Mouse (Mus musculus) stomach, postnatal 0 days (tissue): ENCODE measurements around the gene Ap4b1. TPM values are rescaled to one million over a fixed set of nuclear protein-coding genes. Genes with fewer than 3 reads are reported as not detected.
A peak's percentile ranks its signal among the peaks of the same experiment; 100 is the strongest.

Experiments
- ATAC-seq: fragments of 200-750 bp; cut with Nextera tagmentation; 2 replicates; pipeline ENCODE4 v1.8.0; 2017; ENCODE audit not compliant: low FRiP score, low TSS enrichment
- DNase-seq: peaks from one replicate; pipeline ENCODE4 v3.0.0-alpha.2; 2016; ENCODE audit warnings: low spot score
- H3K27ac ChIP-seq: fragments of 300-500 bp; sonication (generic); replicated peaks from 2 replicates; pipeline ENCODE4 v1.5.1; 2014; ENCODE audit warnings: mild to moderate bottlenecking, control low read depth
- H3K27me3 ChIP-seq: fragments of 300-500 bp; sonication (generic); 2 replicates; pipeline ENCODE4 v1.6.1; 2014; ENCODE audit warnings: low read length; ENCODE audit not compliant: control insufficient read depth, insufficient read depth
- H3K36me3 ChIP-seq: fragments of 300-500 bp; sonication (generic); 2 replicates; pipeline ENCODE4 v1.6.1; 2014; ENCODE audit warnings: low read length, mixed read lengths; ENCODE audit not compliant: control insufficient read depth, insufficient read depth
- H3K4me1 ChIP-seq: fragments of 300-500 bp; sonication (generic); replicated peaks from 2 replicates; pipeline ENCODE4 v1.6.1; 2014; ENCODE audit warnings: antibody characterized with exemption; ENCODE audit not compliant: control insufficient read depth, insufficient read depth
- H3K4me2 ChIP-seq: fragments of 300-500 bp; sonication (generic); replicated peaks from 2 replicates; pipeline ENCODE4 v1.6.1; 2014; ENCODE audit warnings: low read depth, mild to moderate bottlenecking, control low read depth, moderate library complexity
- H3K4me3 ChIP-seq: fragments of 300-500 bp; sonication (generic); 2 replicates; pipeline ENCODE4 v1.5.1; 2014; ENCODE audit warnings: low read depth, low read length, control low read depth
- H3K9ac ChIP-seq: fragments of 300-500 bp; sonication (generic); 2 replicates; pipeline ENCODE4 v1.6.1; 2014; ENCODE audit warnings: mild to moderate bottlenecking, low read length, control low read depth, mixed read lengths
- H3K9me3 ChIP-seq: fragments of 300-500 bp; sonication (generic); 2 replicates; pipeline ENCODE4 v1.6.1; 2016; ENCODE audit warnings: low read length; ENCODE audit not compliant: control insufficient read depth
- CTCF ChIP-seq: IDR thresholded peaks from 2 replicates; pipeline ENCODE4 v1.5.1; 2016; ENCODE audit warnings: antibody characterized with exemption, low read depth, mild to moderate bottlenecking, moderate library complexity
- EP300 ChIP-seq: optimal IDR thresholded peaks from 2 replicates; pipeline ENCODE3; 2016; ENCODE audit warnings: antibody characterized with exemption
- WGBS: fragments of 180-500 bp; shearing (Covaris S2); extraction: QIAGEN DNeasy Blood & Tissue Kit; methylation state at CpG from one replicate; pipeline ENCODE4 v1.1.7; 2014; 5-methylcytosine and 5-hydroxymethylcytosine counted together
- polyA plus RNA-seq: library from polyadenylated mRNA; unstranded; fragments of >200 nt; fragmentation: Nextera tagmentation; extraction: Ambion mirVana; gene quantifications from 2 replicates; pipeline ENCODE4 v1.2.1, GENCODE M21; 2015

The Ap4b1 gene
- 12.2 TPM in 2 replicates for polyA plus RNA-seq

DNA sequence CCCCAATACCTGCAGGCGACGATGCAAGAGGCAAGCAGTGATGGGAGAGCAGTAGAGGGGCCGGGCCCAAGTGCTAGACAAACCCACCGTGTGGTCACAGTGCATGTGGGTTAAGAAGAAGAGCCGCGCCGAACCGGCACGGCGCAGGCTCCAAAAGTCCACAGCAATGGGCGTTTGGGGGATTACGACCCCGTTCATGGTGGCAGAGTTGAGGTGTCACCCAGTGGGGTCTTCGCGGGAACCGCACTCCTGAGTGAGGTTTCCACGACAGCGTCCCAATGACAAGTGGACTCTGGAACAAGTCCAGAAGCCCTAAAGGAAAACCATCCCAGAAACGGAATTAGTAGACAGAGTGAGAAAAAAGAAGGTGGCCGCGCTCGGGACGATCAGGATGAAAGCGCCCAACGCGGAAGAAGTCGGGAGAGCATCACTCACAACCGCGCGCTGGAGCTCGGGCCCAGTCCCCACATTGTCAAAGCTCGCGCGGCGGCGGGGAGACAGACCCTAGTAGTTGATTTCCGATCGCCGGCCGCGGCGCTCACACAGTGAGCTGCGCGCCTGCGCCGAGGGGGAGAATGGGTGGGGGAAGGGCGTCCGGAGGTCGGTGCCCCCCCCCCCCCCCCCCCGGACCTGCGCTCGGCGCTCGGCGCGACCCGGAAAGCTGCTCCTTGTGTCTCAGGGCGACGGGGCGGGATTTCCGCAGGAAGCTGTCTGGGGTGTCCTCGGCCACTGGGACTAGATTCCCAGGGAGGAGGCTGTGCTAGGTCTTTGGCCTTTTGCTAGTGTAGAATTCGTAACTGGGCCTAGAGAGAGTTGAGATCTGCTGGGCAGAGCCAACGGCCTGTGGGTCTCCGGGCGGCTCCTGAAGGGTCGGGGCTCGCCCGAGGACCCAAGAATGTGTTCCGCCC is at the start of gene Ap4b1, which contains the start of the genes Dclre1b and Gm43064:
TSS of gene Ap4b1 (plus strand) at position 630 of the 908 bp plus-strand sequence.
TSS of gene Dclre1b (minus strand) at position 554 of the 908 bp plus-strand sequence.
TSS of gene Gm43064 (plus strand) at position 683 of the 908 bp plus-strand sequence.
- no peaks in the 10 kb centered on the region for H3K27me3 ChIP-seq
- H3K9me3 ChIP-seq = no peaks in the 10 kb centered on the region
- under 1% methylated on average over 61 of the region's 70 CpGs for WGBS
- peak within 1 kb of the TSS; percentile 83 for H3K4me2 ChIP-seq
- no peaks in the 10 kb centered on the region for H3K36me3 ChIP-seq
- TF ChIP-seq CTCF (no peak), EP300 (peak; percentile 91)
- H3K9ac ChIP-seq = peak within 1 kb of the TSS; percentile 90
- DNase-seq (peak; percentile 95), ATAC-seq (peak; percentile 96)
- H3K4me3 ChIP-seq = peak within 1 kb of the TSS; percentile 76
- H3K4me1 ChIP-seq = no peaks in the 10 kb centered on the region
- H3K27ac ChIP-seq = peak within 1 kb of the TSS; percentile 96

DNA sequence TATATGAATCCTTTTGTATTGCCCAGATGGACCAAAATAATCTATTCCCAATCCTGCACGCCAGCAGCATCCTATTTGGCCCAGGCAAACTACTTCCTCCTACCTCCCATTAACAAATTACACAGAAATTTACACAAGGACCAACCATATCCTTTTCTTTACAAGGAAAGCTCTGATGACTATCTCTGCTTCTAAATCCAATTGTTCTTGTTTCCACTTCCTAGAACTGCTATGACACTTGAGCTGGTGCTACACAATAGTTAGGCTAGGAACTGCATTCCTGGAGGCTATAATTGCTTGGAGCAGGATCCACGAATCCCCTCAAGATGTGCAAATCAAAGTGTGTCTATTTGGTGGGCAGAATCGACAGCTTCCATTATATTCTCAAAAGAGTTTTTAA is 42.5 kb upstream of the Ap4b1 start:
- no peak overlapping the region for H3K27ac ChIP-seq
- no peak for TF ChIP-seq EP300
- no peak for TF ChIP-seq CTCF
- 70% methylated on average over 3 of the region's 3 CpGs for WGBS
- no peak overlapping the region for H3K4me2 ChIP-seq
- DNase-seq (no peak), ATAC-seq (no peak)
- H3K4me3 ChIP-seq = no peak overlapping the region
- H3K36me3 ChIP-seq = peaks cover 8% of the 10 kb centered on the region; the same call in 1 of the 2 replicates
- no peaks in the 10 kb centered on the region; the same call in 1 of the 2 replicates for H3K4me1 ChIP-seq
- H3K9ac ChIP-seq = no peak overlapping the region
- H3K27me3 ChIP-seq = no peaks in the 10 kb centered on the region
- H3K9me3 ChIP-seq = no peaks in the 10 kb centered on the region

DNA sequence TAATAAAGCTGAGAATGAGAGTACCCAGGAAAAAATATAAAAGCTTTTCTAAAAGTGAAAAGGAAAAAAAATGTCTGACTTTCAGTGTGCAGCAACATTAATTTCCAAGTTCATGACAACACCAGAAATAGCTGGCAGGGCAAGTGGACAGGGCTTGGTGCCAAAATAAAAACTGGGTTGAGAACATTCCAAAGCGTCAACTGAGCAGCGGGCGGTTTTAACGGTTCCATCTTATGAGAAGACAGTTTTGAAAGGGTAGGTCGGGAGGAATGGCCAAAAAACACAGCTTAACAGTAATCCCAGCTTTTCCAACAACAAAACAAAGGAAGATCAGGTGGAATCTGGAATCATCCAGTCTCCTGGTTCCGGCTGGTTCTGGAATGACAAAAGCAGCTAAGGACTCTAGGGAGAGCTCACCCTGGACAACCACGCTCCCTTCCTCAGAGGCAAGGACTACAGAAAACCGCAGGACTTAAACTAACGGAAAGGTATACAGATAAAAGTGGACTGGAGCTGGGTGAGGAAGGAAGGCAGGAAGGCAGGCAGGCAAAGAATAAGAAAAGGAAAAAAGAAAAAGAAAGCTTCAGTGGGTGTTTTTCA is 37.7 kb upstream of the Ap4b1 start:
- H3K9me3 ChIP-seq = no peaks in the 10 kb centered on the region
- no peak; the same call in 1 of the 2 replicates for ATAC-seq
- no peaks in the 10 kb centered on the region for H3K27me3 ChIP-seq
- peak overlapping the region; percentile 77 for H3K27ac ChIP-seq
- H3K4me2 ChIP-seq = no peak overlapping the region
- TF ChIP-seq EP300 (no peak), CTCF (no peak)
- 31% methylated on average over 9 of the region's 9 CpGs for WGBS
- peaks cover 8% of the 10 kb centered on the region; the same call in 1 of the 2 replicates for H3K36me3 ChIP-seq
- H3K4me3 ChIP-seq = no peak overlapping the region
- no peaks in the 10 kb centered on the region; the same call in 1 of the 2 replicates for H3K4me1 ChIP-seq
- peak; percentile 33 for DNase-seq
- H3K9ac ChIP-seq = no peak overlapping the region

DNA sequence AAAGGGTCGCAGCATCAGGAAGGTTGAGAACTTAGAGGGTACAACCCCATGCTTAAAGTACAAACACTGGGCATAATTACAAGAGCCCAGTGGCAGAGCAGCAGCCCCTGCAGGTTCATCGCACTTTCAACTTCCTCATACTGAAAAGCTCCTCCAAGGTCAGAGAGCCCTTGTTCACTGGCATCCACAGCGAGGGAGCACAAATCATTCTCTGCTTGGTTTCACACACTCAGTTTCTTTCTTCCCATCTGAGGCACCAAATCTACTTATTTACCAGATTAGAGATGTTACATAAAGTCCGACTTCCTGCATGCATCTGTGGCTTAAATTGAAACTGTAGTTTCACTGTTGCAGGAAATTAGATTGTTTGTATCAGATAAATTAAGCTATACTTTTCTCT is 36.5 kb upstream of the Ap4b1 start:
- no peak for TF ChIP-seq EP300
- no peak for TF ChIP-seq CTCF
- 64% methylated on average over 4 of the region's 4 CpGs for WGBS
- Histone ChIP-seq H3K27me3 (no peaks in the 10 kb centered on the region), H3K27ac (no peak overlapping the region), H3K4me3 (no peak overlapping the region), H3K4me2 (no peak overlapping the region), H3K36me3 (peaks cover 8% of the 10 kb centered on the region; the same call in 1 of the 2 replicates), H3K9ac (no peak overlapping the region), H3K4me1 (no peaks in the 10 kb centered on the region; the same call in 1 of the 2 replicates), H3K9me3 (no peaks in the 10 kb centered on the region)
- ATAC-seq (no peak), DNase-seq (no peak)

DNA sequence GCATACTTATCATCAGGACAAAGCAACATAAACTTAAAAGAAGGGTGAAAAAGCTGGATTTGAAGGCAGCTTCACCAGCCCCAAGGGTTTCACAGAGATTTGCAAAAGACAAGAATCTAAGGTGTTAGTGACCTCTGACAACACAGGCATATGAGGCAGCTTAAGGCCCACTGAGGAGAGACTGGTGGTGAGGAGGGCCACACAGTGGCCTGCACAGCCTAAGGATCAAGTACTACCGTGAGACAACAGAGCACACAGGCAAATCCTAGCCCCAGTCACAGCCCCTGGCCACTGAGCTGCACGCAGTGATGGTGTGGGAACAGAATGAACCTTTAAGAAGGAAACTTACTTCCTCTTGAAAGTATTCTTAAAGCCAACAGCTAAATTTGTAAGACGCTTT is 35.8 kb upstream of the Ap4b1 start:
- no peak for TF ChIP-seq EP300
- TF ChIP-seq CTCF = no peak
- WGBS = 83% methylated on average over 3 of the region's 3 CpGs
- Histone ChIP-seq H3K4me2 (no peak overlapping the region), H3K4me1 (no peaks in the 10 kb centered on the region; the same call in 1 of the 2 replicates), H3K4me3 (no peak overlapping the region), H3K36me3 (peaks cover 4% of the 10 kb centered on the region; the same call in 1 of the 2 replicates), H3K27me3 (no peaks in the 10 kb centered on the region), H3K9ac (no peak overlapping the region), H3K27ac (no peak overlapping the region), H3K9me3 (no peaks in the 10 kb centered on the region)
- ATAC-seq (no peak), DNase-seq (no peak)

DNA sequence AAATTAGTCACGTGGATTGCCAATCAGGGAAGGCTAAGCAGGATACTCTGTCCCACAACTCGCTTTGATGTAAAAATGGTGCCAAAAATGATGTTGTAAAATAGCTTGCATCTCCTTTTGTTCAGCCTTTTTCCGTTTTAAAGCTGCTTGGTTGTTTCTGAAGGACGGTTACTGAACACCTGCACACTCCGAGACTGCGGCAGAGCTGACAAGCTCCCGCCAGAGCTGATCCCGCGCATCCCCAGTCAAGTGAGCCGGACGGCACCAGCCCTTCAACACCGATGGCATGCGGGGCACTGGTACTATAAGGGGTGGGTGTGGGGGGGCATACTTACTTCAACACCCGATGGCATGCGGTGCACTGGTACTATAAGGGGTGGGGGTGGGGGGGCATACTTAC is 35.3 kb upstream of the Ap4b1 start:
- Histone ChIP-seq H3K36me3 (peaks cover 4% of the 10 kb centered on the region; the same call in 1 of the 2 replicates), H3K27me3 (no peaks in the 10 kb centered on the region), H3K27ac (no peak overlapping the region), H3K9ac (no peak overlapping the region), H3K4me2 (no peak overlapping the region), H3K4me3 (no peak overlapping the region), H3K4me1 (no peaks in the 10 kb centered on the region; the same call in 1 of the 2 replicates), H3K9me3 (no peaks in the 10 kb centered on the region)
- DNase-seq = no peak
- TF ChIP-seq CTCF (no peak), EP300 (no peak)
- 84% methylated on average over 15 of the region's 15 CpGs for WGBS
- no peak for ATAC-seq
